Mouse (Mus musculus) cortical plate, adult 2 months (tissue): Measurements from ENCODE around the gene Rtf1.

ENCODE experiments used
- CTCF ChIP-seq: fragments of 200-500 bp; IDR thresholded peaks from 2 replicates; pipeline ENCODE4 v1.5.1; 2011; ENCODE audit warnings: mild to moderate bottlenecking, control low read depth, low read length; ENCODE audit not compliant: insufficient read depth; ENCODE audit errors: extremely low read depth
- POLR2A ChIP-seq: fragments of 200-500 bp; IDR thresholded peaks from 2 replicates; pipeline ENCODE4 v1.6.1; 2011; ENCODE audit warnings: mild to moderate bottlenecking, low read length, control low read depth; ENCODE audit not compliant: insufficient read depth; ENCODE audit errors: extremely low read depth

DNA sequence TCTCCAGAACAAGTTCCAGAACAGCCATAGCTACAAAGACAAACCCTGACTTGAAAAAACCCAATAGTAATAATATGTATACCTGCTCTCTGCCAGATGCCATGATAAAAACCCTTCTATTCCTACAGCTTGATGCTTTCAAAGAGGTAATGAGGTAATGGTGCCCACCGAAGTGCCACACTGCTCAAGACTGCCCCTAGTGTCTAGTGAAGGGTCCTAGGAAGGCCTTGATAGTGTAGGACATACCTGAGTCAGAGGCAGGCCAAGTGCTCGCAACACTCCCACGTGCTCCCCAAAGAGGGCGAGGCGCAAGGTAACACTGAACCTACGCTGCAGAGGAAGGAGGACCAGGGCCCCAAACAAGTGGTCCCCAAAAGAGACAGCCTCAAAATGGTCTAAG lies 92.4 kb downstream of the Rtf1 start:
- TF ChIP-seq CTCF: peak; percentile 25; the same call in 1 of the 2 replicates
- TF ChIP-seq POLR2A: no peak
